ENCODE assay signal across 8 mouse cellular contexts in genomic region chr11:60220291-60220804, GRCm38 (mm10). TPM values are rescaled to one million over a fixed set of nuclear protein-coding genes. Genes with fewer than 3 reads are reported as not detected.
DNase-seq lines count a peak whose midpoint lies in the region; ATAC-seq lines count a peak whose summit lies in the region.

No protein-coding gene starts in this region.

- H3K4me2 ChIP-seq in intestine, embryonic 16.5 days (ENCODE audit: low read depth, low read length): peak overlapping the region; percentile 81

- WGBS in intestine, embryonic 16.5 days: under 1% methylated on average over 46 of the region's 46 CpGs
- under 1% methylated on average over 46 of the region's 46 CpGs for WGBS in midbrain, embryonic 10.5 days

- DNase-seq in adrenal gland, adult 8-10 months: peak; percentile 85
- DNase-seq in embryo, embryonic 9.5 days (ENCODE audit: extremely low spot score): peak; percentile 96
- peak; percentile 90 to 93 for DNase-seq in gastrocnemius, postnatal 4 days (ENCODE audit: low spot score in 2 of 2)
- peak; percentile 89 for DNase-seq in left cerebral cortex, postnatal 36 days (ENCODE audit: low spot score in 2 of 2)
- DNase-seq in midbrain, embryonic 10.5 days (ENCODE audit: low spot score): peak; percentile 94
- DNase-seq in right cerebral cortex, postnatal 36 days (ENCODE audit: low spot score in 2 of 2): peak; percentile 81
- DNase-seq in urinary bladder, postnatal 4 days (ENCODE audit: low spot score in 2 of 2): peak; percentile 92 to 93

- H3K4me3 ChIP-seq in intestine, embryonic 16.5 days (ENCODE audit: low read length): peak overlapping the region; percentile 68
- H3K4me3 ChIP-seq in midbrain, embryonic 10.5 days: peak overlapping the region; percentile 82

- H3K27me3 ChIP-seq in intestine, embryonic 16.5 days (replicated peaks; ENCODE audit: control insufficient read depth, insufficient read depth, low read length): no peaks in the 10 kb centered on the region
- H3K27me3 ChIP-seq in midbrain, embryonic 10.5 days (ENCODE audit: low read depth, poor library complexity, severe bottlenecking): peaks cover 17% of the 10 kb centered on the region; the same call in 1 of the 2 replicates

- peaks cover 56% of the 10 kb centered on the region for H3K4me1 ChIP-seq in intestine, embryonic 16.5 days (ENCODE audit: control insufficient read depth, insufficient read depth, low read length)
- H3K4me1 ChIP-seq in midbrain, embryonic 10.5 days: peaks cover 52% of the 10 kb centered on the region

- H3K27ac ChIP-seq in intestine, embryonic 16.5 days (ENCODE audit: low read length): peak overlapping the region; percentile 84
- peak overlapping the region; percentile 97 for H3K27ac ChIP-seq in midbrain, embryonic 10.5 days (replicated peaks)

- intact Hi-C loops in left cerebral cortex, postnatal 36 days (cut with DNase I): no loop called here

- H3K9ac ChIP-seq in intestine, embryonic 16.5 days (ENCODE audit: low read depth, low read length): peak overlapping the region; percentile 84

- peak; percentile 71 for ATAC-seq in intestine, embryonic 16.5 days

- H3K36me3 ChIP-seq in intestine, embryonic 16.5 days (ENCODE audit: control insufficient read depth, insufficient read depth, low read length): peaks cover 4% of the 10 kb centered on the region; the same call in 1 of the 2 replicates
- peaks cover 26% of the 10 kb centered on the region for H3K36me3 ChIP-seq in midbrain, embryonic 10.5 days

- H3K9me3 ChIP-seq in intestine, embryonic 16.5 days (ENCODE audit: control insufficient read depth, low read length): no peaks in the 10 kb centered on the region
- no peaks in the 10 kb centered on the region for H3K9me3 ChIP-seq in midbrain, embryonic 10.5 days (replicated peaks)

RNA-seq across cellular contexts. Expression of gene Srebf1, which starts 2.0 kb away (rescaled TPM):
- total RNA-seq in adrenal gland, adult 8-10 months (2022): 100 to 1,000 TPM; 165 to 367 (median 213) TPM
- total RNA-seq in gastrocnemius, postnatal 4 days (2021): 10 to 100 TPM; 48.6 to 53.1 TPM
- polyA plus RNA-seq in intestine, embryonic 16.5 days (2015; fragmentation: Nextera tagmentation; extraction: Ambion mirVana): 81.0 and 95.2 TPM in 2 replicates
- 10 to 100 TPM; 48.2 to 63.2 TPM for total RNA-seq in left cerebral cortex, postnatal 36 days (2021)
- 47.0 and 51.0 TPM in 2 replicates for polyA plus RNA-seq in midbrain, embryonic 10.5 days (2016; fragmentation: Nextera tagmentation; extraction: Ambion mirVana)

Comparison
In these comparisons a context has a peak if more than half of its experiments do, and no peak if none do; other contexts are left out.
1. Peak in every context shown above with its lines: DNase-seq, ATAC-seq, H3K4me3 ChIP-seq and H3K27ac ChIP-seq.